Mouse (Mus musculus): ENCODE results near the gene Rhbdd2. TPM values are rescaled to one million over a fixed set of nuclear protein-coding genes. Genes with fewer than 3 reads are reported as not detected.
"Not testable (repeated sequence)": the region's sequence is repeated elsewhere in the genome, so short reads cannot be mapped to it uniquely, and the experiment has no call there.

Gene Rhbdd2
- polyA plus RNA-seq (2014; fragmentation: Nextera tagmentation; extraction: Ambion mirVana) = 90.9 and 111 TPM in 2 replicates

- H3K36me3 ChIP-seq (ENCODE audit: control insufficient read depth, insufficient read depth, low read length) = peaks cover 18% of the 10 kb centered on the region
- peaks cover 3% of the 10 kb centered on the region; the same call in 1 of the 2 replicates for H3K4me1 ChIP-seq (ENCODE audit: control insufficient read depth, insufficient read depth, low read length)
- ATAC-seq (ENCODE audit: low read depth) = peak; percentile 99
- H3K9me3 ChIP-seq (ENCODE audit: control insufficient read depth, low read length) = no peaks in the 10 kb centered on the region
- H3K9ac ChIP-seq (replicated peaks; ENCODE audit: low read depth, low read length) = peak within 1 kb of the TSS; percentile 92
- H3K4me2 ChIP-seq (ENCODE audit: low read depth, low read length) = peak within 1 kb of the TSS; percentile 69
- peak within 1 kb of the TSS; percentile 81 for H3K4me3 ChIP-seq (ENCODE audit: low read depth, low read length)
- H3K27me3 ChIP-seq (ENCODE audit: control insufficient read depth, insufficient read depth, low read length) = no peaks in the 10 kb centered on the region
- WGBS = 12% methylated on average over 30 of the region's 30 CpGs
- H3K27ac ChIP-seq (ENCODE audit: low read depth, low read length) = peak within 1 kb of the TSS; percentile 93
Measured at GRCm38 (mm10) chr5:135632117-135632796, at the start of gene Rhbdd2. Rhbdd2 (plus strand) TSS chr5:135632618.

DNA sequence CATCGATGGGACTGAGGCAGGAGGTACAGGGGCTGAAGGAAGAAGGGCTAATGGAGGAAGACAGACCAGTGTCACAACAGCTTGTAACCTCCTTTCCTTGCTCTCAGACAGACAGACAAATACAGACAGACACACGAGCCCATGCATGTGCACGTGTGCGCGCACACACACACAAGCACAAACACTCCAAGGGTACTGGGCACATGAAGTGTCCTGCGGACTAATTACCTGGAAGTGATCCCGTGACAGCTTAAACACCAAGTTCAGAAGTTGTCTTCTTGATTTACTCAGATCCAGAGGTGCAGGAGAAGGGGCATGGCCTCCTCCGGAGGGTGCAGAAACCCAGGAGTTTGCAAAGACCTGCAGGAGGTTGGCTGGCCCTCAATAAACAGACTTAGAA lies 46.7 kb upstream of the Rhbdd2 start:
- no peak overlapping the region for H3K9ac ChIP-seq (replicated peaks; ENCODE audit: low read depth, low read length)
- H3K4me2 ChIP-seq (ENCODE audit: low read depth, low read length) = no peak overlapping the region
- no peak overlapping the region for H3K27ac ChIP-seq (ENCODE audit: low read depth, low read length)
- no peaks in the 10 kb centered on the region for H3K4me1 ChIP-seq (ENCODE audit: control insufficient read depth, insufficient read depth, low read length)
- no peak for ATAC-seq (ENCODE audit: low read depth)
- no peaks in the 10 kb centered on the region for H3K9me3 ChIP-seq (ENCODE audit: control insufficient read depth, low read length)
- WGBS = 90% methylated on average over 8 of the region's 8 CpGs
- no peak overlapping the region for H3K4me3 ChIP-seq (ENCODE audit: low read depth, low read length)
- H3K27me3 ChIP-seq (ENCODE audit: control insufficient read depth, insufficient read depth, low read length) = no peaks in the 10 kb centered on the region
- H3K36me3 ChIP-seq (ENCODE audit: control insufficient read depth, insufficient read depth, low read length) = no peaks in the 10 kb centered on the region

DNA sequence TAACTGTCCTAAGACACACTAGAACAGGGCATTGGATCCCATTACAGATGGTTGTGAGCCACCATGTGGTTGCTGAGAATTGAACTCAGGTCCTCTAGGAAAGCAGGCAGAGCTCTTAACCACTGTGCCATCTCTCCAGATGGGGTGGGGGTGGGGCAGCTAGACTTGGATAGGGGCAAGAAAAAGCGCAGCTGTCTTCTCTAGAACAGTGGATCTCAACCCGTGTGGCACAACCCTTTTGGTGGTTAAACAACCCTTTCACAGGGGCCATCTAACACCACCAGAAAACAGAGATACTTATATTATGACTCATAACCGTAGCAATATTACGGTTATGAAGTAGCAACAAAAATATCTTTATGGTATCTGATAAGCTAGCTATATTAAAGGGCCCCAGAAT lies 44.7 kb upstream of the Rhbdd2 start:
- no peaks in the 10 kb centered on the region for H3K27me3 ChIP-seq (ENCODE audit: control insufficient read depth, insufficient read depth, low read length)
- no peak overlapping the region for H3K27ac ChIP-seq (ENCODE audit: low read depth, low read length)
- H3K4me1 ChIP-seq (ENCODE audit: control insufficient read depth, insufficient read depth, low read length) = no peaks in the 10 kb centered on the region
- no peaks in the 10 kb centered on the region; the same call in 1 of the 2 replicates for H3K9me3 ChIP-seq (ENCODE audit: control insufficient read depth, low read length)
- WGBS = 90% methylated on average over 4 of the region's 4 CpGs
- no peak overlapping the region for H3K4me3 ChIP-seq (ENCODE audit: low read depth, low read length)
- no peaks in the 10 kb centered on the region for H3K36me3 ChIP-seq (ENCODE audit: control insufficient read depth, insufficient read depth, low read length)
- H3K9ac ChIP-seq (replicated peaks; ENCODE audit: low read depth, low read length) = no peak overlapping the region
- no peak for ATAC-seq (ENCODE audit: low read depth)
- no peak overlapping the region for H3K4me2 ChIP-seq (ENCODE audit: low read depth, low read length)

DNA sequence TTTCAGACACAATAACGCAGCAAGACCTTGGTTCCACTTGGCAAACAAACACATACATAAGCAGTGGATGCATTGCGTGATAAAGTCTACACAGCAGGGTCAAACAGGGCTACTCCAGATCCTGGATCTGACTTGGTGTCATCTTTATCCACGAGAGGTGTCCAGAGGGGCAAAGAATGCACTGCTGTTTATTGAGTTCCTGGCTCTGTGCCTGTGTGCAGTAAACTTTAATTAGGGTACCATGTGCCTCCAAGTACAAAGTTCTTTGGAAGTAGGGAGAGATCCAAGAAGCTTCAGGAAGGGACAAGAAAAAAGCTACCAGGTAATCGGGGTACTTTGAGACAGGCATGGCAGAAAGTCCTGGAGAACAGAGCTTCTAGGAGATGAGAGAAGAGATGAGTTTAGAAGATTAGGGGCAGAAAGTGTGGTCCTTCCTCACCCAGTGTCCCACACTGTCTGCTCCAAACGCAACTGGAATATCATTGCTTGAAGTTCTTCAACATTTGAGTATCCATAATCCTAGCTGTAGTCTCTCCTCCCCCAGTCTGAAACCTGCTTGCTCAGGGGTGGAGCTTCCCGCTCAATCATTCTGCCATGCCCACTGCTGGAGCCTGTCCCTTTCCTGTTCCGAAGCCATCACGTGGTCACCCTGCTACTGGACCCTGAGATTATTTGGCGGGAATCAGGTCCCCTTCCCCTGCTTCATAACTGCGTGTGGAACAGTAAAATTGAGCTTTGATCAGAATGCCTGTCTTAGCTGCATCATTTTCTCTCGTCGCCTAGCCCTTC lies 42.2 kb upstream of the Rhbdd2 start:
- Histone ChIP-seq H3K36me3 (ENCODE audit: control insufficient read depth, insufficient read depth, low read length) (no peaks in the 10 kb centered on the region), H3K4me1 (ENCODE audit: control insufficient read depth, insufficient read depth, low read length) (no peaks in the 10 kb centered on the region), H3K27me3 (ENCODE audit: control insufficient read depth, insufficient read depth, low read length) (no peaks in the 10 kb centered on the region), H3K4me2 (ENCODE audit: low read depth, low read length) (no peak overlapping the region), H3K9ac (replicated peaks; ENCODE audit: low read depth, low read length) (no peak overlapping the region), H3K9me3 (ENCODE audit: control insufficient read depth, low read length) (no peaks in the 10 kb centered on the region; the same call in 1 of the 2 replicates), H3K27ac (ENCODE audit: low read depth, low read length) (no peak overlapping the region), H3K4me3 (ENCODE audit: low read depth, low read length) (no peak overlapping the region)
- 81% methylated on average over 10 of the region's 12 CpGs for WGBS
- no peak for ATAC-seq (ENCODE audit: low read depth)

DNA sequence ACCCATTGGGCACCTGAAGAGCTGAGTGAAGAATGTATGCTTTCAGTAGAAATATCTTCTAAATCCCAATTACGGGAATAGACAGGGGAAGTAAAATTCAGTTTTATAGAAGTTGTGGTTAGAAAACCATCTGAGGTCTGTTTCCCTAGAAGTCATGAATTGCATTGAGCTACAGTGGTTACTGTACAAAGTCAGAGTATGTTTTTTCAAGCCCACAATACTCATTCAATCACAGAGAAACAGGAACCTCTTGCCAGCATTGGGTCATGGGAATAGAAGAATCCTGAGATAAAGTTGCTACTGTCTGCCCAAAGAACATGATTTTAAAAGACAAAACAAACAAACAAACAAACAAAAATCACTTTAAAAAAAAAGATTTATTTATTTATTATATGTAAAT lies 27.8 kb upstream of the Rhbdd2 start:
- not testable (repeated sequence) for H3K27me3 ChIP-seq (ENCODE audit: control insufficient read depth, insufficient read depth, low read length); H3K9ac ChIP-seq (replicated peaks; ENCODE audit: low read depth, low read length); H3K4me3 ChIP-seq (ENCODE audit: low read depth, low read length); H3K9me3 ChIP-seq (ENCODE audit: control insufficient read depth, low read length); H3K4me2 ChIP-seq (ENCODE audit: low read depth, low read length); H3K36me3 ChIP-seq (ENCODE audit: control insufficient read depth, insufficient read depth, low read length); ATAC-seq (ENCODE audit: low read depth); H3K27ac ChIP-seq (ENCODE audit: low read depth, low read length); H3K4me1 ChIP-seq (ENCODE audit: control insufficient read depth, insufficient read depth, low read length)
- WGBS = no CpG with 5 or more reads among the region's 1 CpGs

DNA sequence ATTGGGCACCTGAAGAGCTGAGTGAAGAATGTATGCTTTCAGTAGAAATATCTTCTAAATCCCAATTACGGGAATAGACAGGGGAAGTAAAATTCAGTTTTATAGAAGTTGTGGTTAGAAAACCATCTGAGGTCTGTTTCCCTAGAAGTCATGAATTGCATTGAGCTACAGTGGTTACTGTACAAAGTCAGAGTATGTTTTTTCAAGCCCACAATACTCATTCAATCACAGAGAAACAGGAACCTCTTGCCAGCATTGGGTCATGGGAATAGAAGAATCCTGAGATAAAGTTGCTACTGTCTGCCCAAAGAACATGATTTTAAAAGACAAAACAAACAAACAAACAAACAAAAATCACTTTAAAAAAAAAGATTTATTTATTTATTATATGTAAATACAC lies 25.7 kb upstream of the Rhbdd2 start:
- H3K4me1 ChIP-seq (ENCODE audit: control insufficient read depth, insufficient read depth, low read length); H3K27me3 ChIP-seq (ENCODE audit: control insufficient read depth, insufficient read depth, low read length); H3K4me3 ChIP-seq (ENCODE audit: low read depth, low read length); H3K9ac ChIP-seq (replicated peaks; ENCODE audit: low read depth, low read length); H3K36me3 ChIP-seq (ENCODE audit: control insufficient read depth, insufficient read depth, low read length); H3K4me2 ChIP-seq (ENCODE audit: low read depth, low read length); H3K9me3 ChIP-seq (ENCODE audit: control insufficient read depth, low read length); H3K27ac ChIP-seq (ENCODE audit: low read depth, low read length); ATAC-seq (ENCODE audit: low read depth): not testable (repeated sequence)
- WGBS = no CpG with 5 or more reads among the region's 1 CpGs

DNA sequence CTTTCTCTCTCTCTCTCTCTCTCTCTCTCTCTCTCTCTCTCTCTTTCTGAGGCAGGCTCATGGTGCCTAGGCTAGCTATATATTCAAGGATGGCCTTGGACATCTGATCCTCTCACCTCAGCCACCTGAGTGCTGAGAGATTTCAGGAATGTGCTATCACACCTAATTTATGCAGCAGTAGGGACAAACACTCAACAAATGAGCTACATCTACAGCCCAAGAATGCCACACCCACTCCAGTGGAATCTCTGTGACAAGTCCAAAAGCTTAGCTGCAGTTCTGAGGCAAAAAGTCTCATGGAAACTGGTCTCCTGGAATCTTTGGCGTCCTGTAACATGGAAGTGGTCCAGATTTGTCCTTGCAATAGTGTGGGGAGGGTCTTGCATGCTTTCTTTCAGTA lies 24.8 kb upstream of the Rhbdd2 start:
- Histone ChIP-seq H3K4me3 (ENCODE audit: low read depth, low read length) (no peak overlapping the region), H3K27ac (ENCODE audit: low read depth, low read length) (no peak overlapping the region), H3K4me1 (ENCODE audit: control insufficient read depth, insufficient read depth, low read length) (no peaks in the 10 kb centered on the region), H3K36me3 (ENCODE audit: control insufficient read depth, insufficient read depth, low read length) (no peaks in the 10 kb centered on the region), H3K27me3 (ENCODE audit: control insufficient read depth, insufficient read depth, low read length) (no peaks in the 10 kb centered on the region), H3K9me3 (ENCODE audit: control insufficient read depth, low read length) (no peaks in the 10 kb centered on the region), H3K4me2 (ENCODE audit: low read depth, low read length) (no peak overlapping the region), H3K9ac (replicated peaks; ENCODE audit: low read depth, low read length) (no peak overlapping the region)
- WGBS = 52% methylated on average over 1 of the region's 1 CpGs
- no peak for ATAC-seq (ENCODE audit: low read depth)

DNA sequence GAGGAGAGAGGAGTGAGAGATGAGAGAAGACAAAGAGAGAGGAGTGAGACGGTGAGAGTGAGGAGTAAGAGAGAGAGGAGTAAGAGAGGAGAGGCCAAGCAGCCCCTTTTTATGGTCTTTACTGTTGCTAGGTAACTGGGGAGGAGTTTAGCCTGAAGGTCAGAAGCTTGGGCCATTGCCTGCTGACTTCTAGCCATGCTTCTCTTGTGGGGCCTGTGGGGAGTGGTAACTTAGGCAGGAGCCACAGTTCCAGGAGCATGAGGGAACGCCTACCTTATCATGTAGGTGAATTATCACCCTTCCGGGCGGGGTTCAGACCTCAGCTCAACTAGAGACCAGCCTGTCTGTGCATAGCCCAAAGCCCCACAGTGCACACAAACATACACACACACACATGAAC lies 22.6 kb upstream of the Rhbdd2 start:
- 63% methylated on average over 4 of the region's 4 CpGs for WGBS
- no peak overlapping the region for H3K4me3 ChIP-seq (ENCODE audit: low read depth, low read length)
- H3K4me2 ChIP-seq (ENCODE audit: low read depth, low read length) = no peak overlapping the region
- H3K27ac ChIP-seq (ENCODE audit: low read depth, low read length) = no peak overlapping the region
- no peaks in the 10 kb centered on the region for H3K36me3 ChIP-seq (ENCODE audit: control insufficient read depth, insufficient read depth, low read length)
- no peak for ATAC-seq (ENCODE audit: low read depth)
- H3K4me1 ChIP-seq (ENCODE audit: control insufficient read depth, insufficient read depth, low read length) = no peaks in the 10 kb centered on the region
- no peaks in the 10 kb centered on the region for H3K9me3 ChIP-seq (ENCODE audit: control insufficient read depth, low read length)
- H3K9ac ChIP-seq (replicated peaks; ENCODE audit: low read depth, low read length) = no peak overlapping the region
- H3K27me3 ChIP-seq (ENCODE audit: control insufficient read depth, insufficient read depth, low read length) = no peaks in the 10 kb centered on the region

DNA sequence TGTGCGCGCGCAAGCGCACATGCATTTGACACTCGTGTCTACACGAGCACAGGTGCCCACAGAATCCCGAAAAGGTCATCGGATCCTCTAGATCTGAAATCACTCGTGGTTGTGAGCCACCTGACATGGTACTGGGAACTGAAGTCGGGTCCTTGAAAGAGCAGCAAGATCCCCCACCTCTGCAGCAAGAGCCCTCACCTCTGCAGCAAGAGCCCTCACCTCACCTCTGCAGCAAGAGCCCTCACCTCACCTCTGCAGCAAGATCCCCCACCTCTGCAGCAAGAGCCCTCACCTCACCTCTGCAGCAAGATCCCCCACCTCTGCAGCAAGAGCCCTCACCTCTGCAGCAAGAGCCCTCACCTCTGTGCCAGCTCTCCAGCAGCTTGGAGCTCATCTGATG lies 12.7 kb upstream of the Rhbdd2 start:
- not testable (repeated sequence) for H3K4me2 ChIP-seq (ENCODE audit: low read depth, low read length); H3K4me1 ChIP-seq (ENCODE audit: control insufficient read depth, insufficient read depth, low read length); H3K4me3 ChIP-seq (ENCODE audit: low read depth, low read length); ATAC-seq (ENCODE audit: low read depth); H3K9me3 ChIP-seq (ENCODE audit: control insufficient read depth, low read length); H3K27me3 ChIP-seq (ENCODE audit: control insufficient read depth, insufficient read depth, low read length); H3K27ac ChIP-seq (ENCODE audit: low read depth, low read length); H3K9ac ChIP-seq (replicated peaks; ENCODE audit: low read depth, low read length); H3K36me3 ChIP-seq (ENCODE audit: control insufficient read depth, insufficient read depth, low read length)
- WGBS = 86% methylated on average over 10 of the region's 10 CpGs
